Mouse (Mus musculus): ENCODE measurements around the gene Nenf.

- no peak for TF ChIP-seq CTCF (IDR thresholded peaks at IDR 0.05; ENCODE audit: control insufficient read depth, insufficient read depth, insufficient replicate concordance, low read depth, low read length)
- TF ChIP-seq POLR2A (IDR thresholded peaks at IDR 0.05; ENCODE audit: control insufficient read depth, low read depth, low read length), result no peak
These were observed 44.4 kb upstream of the Nenf start for GRCm38 (mm10) chr1:191362412-191362811.
